In the genomic region with DNA sequence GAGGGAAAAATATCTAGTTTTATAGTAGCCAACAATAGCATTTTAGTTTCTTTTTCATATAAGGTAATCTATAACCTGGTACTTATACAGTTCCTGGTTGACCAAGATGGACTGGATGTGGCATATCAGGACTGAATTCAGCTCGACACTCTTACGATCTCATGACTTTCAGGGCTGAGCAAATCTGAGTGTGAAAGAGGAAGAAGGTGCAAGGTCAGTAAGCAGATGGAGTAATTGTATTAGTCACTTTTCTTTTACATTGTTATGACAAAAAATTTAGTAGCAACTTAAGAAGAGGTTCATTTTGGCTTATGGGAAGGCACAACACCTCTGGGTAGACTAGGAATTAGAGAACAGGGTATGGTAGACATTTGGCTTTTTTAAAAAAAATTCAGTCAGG, we compare ENCODE assay signal across 26 mouse cellular contexts. TPM values are rescaled to one million over a fixed set of nuclear protein-coding genes. Genes with fewer than 3 reads are reported as not detected.
DNase-seq lines count a peak whose midpoint lies in the region; ATAC-seq and TF ChIP-seq lines count a peak whose summit lies in the region.
"Had no signal": no experiment of that assay in that cellular context is flagged by ENCODE, and none has a peak within 500 bp of the region (broad histone marks: within the 10 kb centered on the region; RNA-seq: fewer than 3 reads in every experiment).

No protein-coding gene starts in this region.

- no peak for TF ChIP-seq CTCF in CH12.LX (conservative IDR thresholded peaks at IDR 0.05 in 1 of 2, IDR thresholded peaks at IDR 0.05 in 1 of 2; ENCODE audit: low read depth in 2 of 2, low read length in 2 of 2)

- H3K9ac ChIP-seq in CH12.LX (ENCODE audit: insufficient read depth, low read depth): peak overlapping the region; percentile 52
- no peak overlapping the region for H3K9ac ChIP-seq in forebrain, embryonic 11.5 days (ENCODE audit: low read length)
- no peak overlapping the region for H3K9ac ChIP-seq in forebrain, embryonic 13.5 days
- H3K9ac ChIP-seq: embryonic facial prominence, embryonic 12.5 days; forebrain, embryonic 12.5 days; forebrain, embryonic 15.5 days; forebrain, postnatal 0 days had no signal

- H3K27ac ChIP-seq in CH12.LX (ENCODE audit: insufficient read depth, low read depth): peak overlapping the region; percentile 68
- H3K27ac ChIP-seq in forebrain, embryonic 11.5 days (ENCODE audit: low read depth, low read length): no peak overlapping the region
- no peak overlapping the region for H3K27ac ChIP-seq in forebrain, embryonic 13.5 days
- H3K27ac ChIP-seq: embryonic facial prominence, embryonic 10.5 days; embryonic facial prominence, embryonic 12.5 days; forebrain, embryonic 12.5 days; forebrain, embryonic 15.5 days had no signal

- no peaks in the 10 kb centered on the region for H3K36me3 ChIP-seq in CH12.LX (replicated peaks in 1 of 2; ENCODE audit: control insufficient read depth in 1 of 2, insufficient read depth in 1 of 2, low read length in 1 of 2)
- H3K36me3 ChIP-seq in splenic B cell, adult 2 months (ENCODE audit: control insufficient read depth, insufficient read depth, low read length, poor library complexity, severe bottlenecking): no peaks in the 10 kb centered on the region
- H3K36me3 ChIP-seq in forebrain, embryonic 11.5 days (ENCODE audit: control insufficient read depth, insufficient read depth, low read length): no peaks in the 10 kb centered on the region
- no peaks in the 10 kb centered on the region for H3K36me3 ChIP-seq in forebrain, embryonic 13.5 days (ENCODE audit: poor library complexity, severe bottlenecking)
- H3K36me3 ChIP-seq: embryonic facial prominence, embryonic 10.5 days; embryonic facial prominence, embryonic 12.5 days; forebrain, embryonic 12.5 days; forebrain, embryonic 15.5 days had no signal

- H3K4me3 ChIP-seq in CH12.LX (replicated peaks in 1 of 3; ENCODE audit: low read depth in 2 of 3, low read length in 2 of 3, poor library complexity in 1 of 3): no peak overlapping the region
- H3K4me3 ChIP-seq in forebrain, embryonic 11.5 days (ENCODE audit: low read depth, low read length): no peak overlapping the region
- H3K4me3 ChIP-seq in forebrain, embryonic 13.5 days: no peak overlapping the region
- H3K4me3 ChIP-seq: embryonic facial prominence, embryonic 10.5 days; embryonic facial prominence, embryonic 12.5 days; forebrain, embryonic 12.5 days; forebrain, embryonic 15.5 days had no signal

- peak; percentile 76 for ATAC-seq in granulocyte monocyte progenitor cell, adult 5-6 weeks (replicated peaks; ENCODE audit: poor library complexity, severe bottlenecking)
- ATAC-seq in megakaryocyte, adult 5-6 weeks (ENCODE audit: poor library complexity, severe bottlenecking): peak; percentile 77
- ATAC-seq in forebrain, embryonic 11.5 days (replicated peaks; ENCODE audit: low FRiP score): no peak
- ATAC-seq in forebrain, embryonic 13.5 days: no peak
- ATAC-seq: CD4-positive, CD25-positive, alpha-beta regulatory T cell, adult 4 months; forebrain, embryonic 15.5 days; forebrain, postnatal 0 days had no signal

- TF ChIP-seq POLR2A in CH12.LX (IDR thresholded peaks at IDR 0.05; ENCODE audit: low read depth, low read length): no peak

- 96% methylated on average over 2 of the region's 2 CpGs for WGBS in forebrain, embryonic 11.5 days
- 87% methylated on average over 2 of the region's 2 CpGs for whole genome bisulfite sequencing in forebrain, embryonic 13.5 days

- H3K27me3 ChIP-seq in CH12.LX (replicated peaks): peaks cover 3% of the 10 kb centered on the region
- no peaks in the 10 kb centered on the region for H3K27me3 ChIP-seq in splenic B cell, adult 2 months (ENCODE audit: control insufficient read depth, insufficient read depth, low read length, poor library complexity, severe bottlenecking)
- no peaks in the 10 kb centered on the region for H3K27me3 ChIP-seq in forebrain, embryonic 11.5 days (ENCODE audit: control insufficient read depth, insufficient read depth, low read length)
- no peaks in the 10 kb centered on the region for H3K27me3 ChIP-seq in forebrain, embryonic 13.5 days
- H3K27me3 ChIP-seq: embryonic facial prominence, embryonic 12.5 days; forebrain, embryonic 12.5 days; forebrain, embryonic 15.5 days had no signal

- DNase-seq in CH12.LX (ENCODE audit: extremely low read depth): peak; percentile 76
- peak; percentile 11 for DNase-seq in splenic B cell, adult 2 months (ENCODE audit: low read depth, low spot score)
- DNase-seq in forebrain, embryonic 11.5 days (ENCODE audit: low spot score): no peak
- no peak for DNase-seq in spleen, postnatal 10 days (ENCODE audit: low spot score in 2 of 2)
- no peak for DNase-seq in kidney, postnatal 10 days
- DNase-seq: adrenal gland, adult 2 months; adrenal gland, postnatal 10 days; adrenal gland, postnatal 25 days; B cell, adult 2 months; cerebellum, adult 11 months; cerebellum, adult 18-20 months; cerebellum, adult 8-10 months; cerebellum, adult 9-11 months; cerebellum, postnatal 14 days; cerebellum, postnatal 36 days; forebrain, postnatal 0 days had no signal

- H3K9me3 ChIP-seq in CH12.LX (replicated peaks; ENCODE audit: low read length): no peaks in the 10 kb centered on the region
- H3K9me3 ChIP-seq in forebrain, embryonic 11.5 days (ENCODE audit: control insufficient read depth, low read length): no peaks in the 10 kb centered on the region
- no peaks in the 10 kb centered on the region for H3K9me3 ChIP-seq in forebrain, embryonic 13.5 days (replicated peaks)
- H3K9me3 ChIP-seq: embryonic facial prominence, embryonic 10.5 days; embryonic facial prominence, embryonic 12.5 days; forebrain, embryonic 12.5 days; forebrain, embryonic 15.5 days had no signal

- H3K4me1 ChIP-seq in CH12.LX (ENCODE audit: control insufficient read depth in 1 of 2, insufficient read depth in 2 of 2): peaks cover 21 to 65% of the 10 kb centered on the region in 2 experiments
- no peaks in the 10 kb centered on the region for H3K4me1 ChIP-seq in forebrain, embryonic 11.5 days (replicated peaks; ENCODE audit: control insufficient read depth, insufficient read depth, low read length)
- no peaks in the 10 kb centered on the region for H3K4me1 ChIP-seq in forebrain, embryonic 13.5 days
- H3K4me1 ChIP-seq: embryonic facial prominence, embryonic 10.5 days; embryonic facial prominence, embryonic 12.5 days; forebrain, embryonic 12.5 days; forebrain, embryonic 15.5 days had no signal

- in situ Hi-C loops in CH12.LX (cut with MboI; ENCODE audit: low pct_ligation_motif_present, low pct_unique_long_range_greater_than_20kb, low sequenced_read_pairs): loop anchor here (25.0 kb wide), 1 partner anchor 353 kb away; a partner anchor contains a TSS

- no peak; the same call in none of the 2 replicates for TF ChIP-seq RAD21 in CH12.LX (IDR thresholded peaks at IDR 0.05; ENCODE audit: low read depth, low read length)

- TF ChIP-seq EP300 in CH12.LX (IDR thresholded peaks at IDR 0.05; ENCODE audit: low read length): peak; percentile 86

- no peaks in the 10 kb centered on the region for H3K79me2 ChIP-seq in CH12.LX (replicated peaks; ENCODE audit: control insufficient read depth, extremely low read depth, insufficient read depth, poor library complexity, severe bottlenecking)

- peak overlapping the region; percentile 41 for H3K4me2 ChIP-seq in CH12.LX (ENCODE audit: insufficient read depth, low read depth, poor library complexity, severe bottlenecking)
- no peak overlapping the region for H3K4me2 ChIP-seq in forebrain, embryonic 11.5 days (ENCODE audit: low read depth, low read length, severe bottlenecking)
- no peak overlapping the region for H3K4me2 ChIP-seq in forebrain, embryonic 13.5 days
- H3K4me2 ChIP-seq: embryonic facial prominence, embryonic 12.5 days; forebrain, embryonic 12.5 days; forebrain, embryonic 15.5 days had no signal

- dilution Hi-C loops in CH12.LX (cut with MboI; ENCODE audit: extremely low pct_ligation_motif_present, extremely low pct_unique_long_range_greater_than_20kb, low sequenced_read_pairs): no loop called here

TF ChIP-seq in CH12.LX, 34 proteins besides CTCF, POLR2A, EP300 and RAD21 (continues in another document):
- TF ChIP-seq PAX5 (IDR thresholded peaks at IDR 0.05; ENCODE audit: low read length): no peak
- TF ChIP-seq IRF4 (IDR thresholded peaks at IDR 0.05; ENCODE audit: low read depth, low read length): peak; percentile 84
- TF ChIP-seq ZC3H11A (IDR thresholded peaks at IDR 0.05; ENCODE audit: low read depth, low read length): no peak
- TF ChIP-seq JUND (conservative IDR thresholded peaks at IDR 0.05; ENCODE audit: low read depth, low read length): peak; percentile 78
- TF ChIP-seq ZNF384 (IDR thresholded peaks at IDR 0.05; ENCODE audit: low read depth, low read length): peak; percentile 60; the same call in 1 of the 2 replicates
- no peak for TF ChIP-seq HCFC1 (IDR thresholded peaks at IDR 0.05; ENCODE audit: low read depth, low read length)
- no peak for TF ChIP-seq E2F4 (IDR thresholded peaks at IDR 0.05; ENCODE audit: insufficient replicate concordance, low read depth, low read length)
- peak; percentile 96 for TF ChIP-seq CHD1 (IDR thresholded peaks at IDR 0.05; ENCODE audit: low read depth, low read length)
- no peak; the same call in 1 of the 2 replicates for TF ChIP-seq RCOR1 (conservative IDR thresholded peaks at IDR 0.05; ENCODE audit: low read depth, low read length)
- peak; percentile 32; the same call in 1 of the 2 replicates for TF ChIP-seq MAFK (IDR thresholded peaks at IDR 0.05; ENCODE audit: insufficient replicate concordance, low read length)
- TF ChIP-seq KAT2A (IDR thresholded peaks at IDR 0.05; ENCODE audit: insufficient replicate concordance, low read length): no peak
- TF ChIP-seq BHLHE40 (IDR thresholded peaks at IDR 0.05; ENCODE audit: low read depth, low read length): peak; percentile 64
- no peak for TF ChIP-seq CHD2 (IDR thresholded peaks at IDR 0.05; ENCODE audit: low read length)
- no peak for TF ChIP-seq USF2 (conservative IDR thresholded peaks at IDR 0.05; ENCODE audit: low read depth, low read length)
- TF ChIP-seq MYC (IDR thresholded peaks at IDR 0.05; ENCODE audit: low read depth, low read length): no peak
- peak; percentile 74 for TF ChIP-seq ETS1 (conservative IDR thresholded peaks at IDR 0.05; ENCODE audit: low read depth, low read length)
- peak; percentile 52; the same call in 1 of the 2 replicates for TF ChIP-seq ELF1 (IDR thresholded peaks at IDR 0.05; ENCODE audit: low read depth, low read length)

RNA-seq across cellular contexts. Expression of a gene that starts 20.1 kb away (rescaled TPM):
- total RNA-seq in CH12.LX (2012; rRNA removed) (62.5 and 93.9 TPM in 2 replicates), CH12.LX (2014; rRNA removed) (127 and 139 TPM in 2 replicates)
- polyA plus RNA-seq in CH12.LX (2012; ENCODE audit: insufficient read length, low read depth): 47.0 and 63.3 TPM in 2 replicates
- total RNA-seq in granulocyte monocyte progenitor cell, adult 5-6 weeks (2014; fragmentation: Nextera tagmentation): 0.26 and 1.2 TPM in 2 replicates
- total RNA-seq in granulocyte monocyte progenitor cell, adult 5-6 weeks (2017): 0.88 TPM in 1 of 2 replicates, not detected in the other
- 0.13 TPM in 1 of 2 replicates, not detected in the other for total RNA-seq in megakaryocyte, adult 5-6 weeks (2015)
- 0.12 TPM in 1 of 2 replicates, not detected in the other for total RNA-seq in megakaryocyte, adult 5-6 weeks (2017)
- polyA plus RNA-seq in forebrain, embryonic 11.5 days (2014; fragmentation: Nextera tagmentation; extraction: Ambion mirVana): not detected in 2 replicates
- polyA plus RNA-seq in forebrain, embryonic 13.5 days (2015; fragmentation: Nextera tagmentation; extraction: Ambion mirVana): not detected in 2 replicates
- total RNA-seq: forebrain, postnatal 0 days; MEL had no signal
- polyA plus RNA-seq: adrenal gland, adult 2 months; cortical plate, adult 2 months; embryonic facial prominence, embryonic 10.5 days; embryonic facial prominence, embryonic 12.5 days; forebrain, embryonic 12.5 days; forebrain, embryonic 15.5 days; forebrain, postnatal 0 days had no signal

Comparison
In these comparisons a context has a peak if more than half of its experiments do, and no peak if none do; other contexts are left out.
1. DNase-seq: peak in CH12.LX (single experiment) and splenic B cell, adult 2 months (single experiment); none in forebrain, embryonic 11.5 days (single experiment), spleen, postnatal 10 days (0 of 2) and kidney, postnatal 10 days (single experiment).
2. ATAC-seq: peak in granulocyte monocyte progenitor cell, adult 5-6 weeks (single experiment) and megakaryocyte, adult 5-6 weeks (single experiment); none in forebrain, embryonic 11.5 days (single experiment) and forebrain, embryonic 13.5 days (single experiment).
3. RNA of a gene that starts 20.1 kb away (total RNA-seq): 62.5 to 139 TPM in CH12.LX; 0.26 to 1.2 TPM in granulocyte monocyte progenitor cell, adult 5-6 weeks and 0.12 to 0.13 TPM in megakaryocyte, adult 5-6 weeks; every median in the first group is over 10 times any median in the second.